Mouse (Mus musculus): Measurements from ENCODE around the gene Exog. TPM values are rescaled to one million over a fixed set of nuclear protein-coding genes. Genes with fewer than 3 reads are reported as not detected.

Exog gene
- polyA plus RNA-seq, 1 experiment from 2014 or later = 23.2 TPM

GRCm38 (mm10) chr9:119438065-119438464, 6.7 kb upstream of the Exog start:
- WGBS = 91% methylated on average over 12 of the region's 12 CpGs
- no peak overlapping the region for H3K4me3 ChIP-seq (ENCODE audit: low read depth, low read length)

GRCm38 (mm10) chr9:119438498-119439000, 6.2 kb upstream of the Exog start:
- no peaks in the 10 kb centered on the region for H3K4me1 ChIP-seq (replicated peaks; ENCODE audit: control insufficient read depth, insufficient read depth, low read length)
- H3K9ac ChIP-seq (ENCODE audit: low read length) = no peak overlapping the region
- H3K36me3 ChIP-seq (ENCODE audit: control insufficient read depth, insufficient read depth, low read length) = peaks cover 42% of the 10 kb centered on the region
- WGBS = 89% methylated on average over 9 of the region's 9 CpGs
- no peak overlapping the region for H3K4me2 ChIP-seq (ENCODE audit: low read length)
- H3K27ac ChIP-seq (ENCODE audit: low read depth) = no peak overlapping the region
- DNase-seq (ENCODE audit: low spot score) = no peak
- H3K4me3 ChIP-seq (ENCODE audit: low read depth, low read length) = no peak overlapping the region
- ATAC-seq (replicated peaks; ENCODE audit: low FRiP score, low TSS enrichment, low read depth) = no peak
- no peaks in the 10 kb centered on the region for H3K9me3 ChIP-seq (ENCODE audit: control insufficient read depth, low read length)
- no peaks in the 10 kb centered on the region for H3K27me3 ChIP-seq (replicated peaks; ENCODE audit: control insufficient read depth, insufficient read depth, low read length)

More at GRCm38 (mm10) chr9:119438065-119438464, 6.7 kb upstream of the Exog start:
- no peaks in the 10 kb centered on the region for H3K27me3 ChIP-seq (replicated peaks; ENCODE audit: control insufficient read depth, insufficient read depth, low read length)
- no peaks in the 10 kb centered on the region for H3K9me3 ChIP-seq (ENCODE audit: control insufficient read depth, low read length)
- peaks cover 47% of the 10 kb centered on the region for H3K36me3 ChIP-seq (ENCODE audit: control insufficient read depth, insufficient read depth, low read length)
- no peaks in the 10 kb centered on the region for H3K4me1 ChIP-seq (replicated peaks; ENCODE audit: control insufficient read depth, insufficient read depth, low read length)
- ATAC-seq (replicated peaks; ENCODE audit: low FRiP score, low TSS enrichment, low read depth) = no peak
- no peak overlapping the region for H3K27ac ChIP-seq (ENCODE audit: low read depth)
- no peak for DNase-seq (ENCODE audit: low spot score)
- H3K9ac ChIP-seq (ENCODE audit: low read length) = no peak overlapping the region
- no peak overlapping the region for H3K4me2 ChIP-seq (ENCODE audit: low read length)

GRCm38 (mm10) chr9:119445737-119446136, 994 bp downstream of the Exog start:
- peak overlapping the region; percentile 79 for H3K9ac ChIP-seq (ENCODE audit: low read length)
- no peak for ATAC-seq (replicated peaks; ENCODE audit: low FRiP score, low TSS enrichment, low read depth)
- H3K4me3 ChIP-seq (ENCODE audit: low read depth, low read length) = peak overlapping the region; percentile 64
- no peak for DNase-seq (ENCODE audit: low spot score)
- H3K27me3 ChIP-seq (replicated peaks; ENCODE audit: control insufficient read depth, insufficient read depth, low read length) = no peaks in the 10 kb centered on the region
- 34% methylated on average over 6 of the region's 6 CpGs for WGBS
- peaks cover 9% of the 10 kb centered on the region for H3K4me1 ChIP-seq (replicated peaks; ENCODE audit: control insufficient read depth, insufficient read depth, low read length)
- H3K36me3 ChIP-seq (ENCODE audit: control insufficient read depth, insufficient read depth, low read length) = peaks cover 41% of the 10 kb centered on the region
- peak overlapping the region; percentile 94 for H3K4me2 ChIP-seq (ENCODE audit: low read length)
- H3K9me3 ChIP-seq (ENCODE audit: control insufficient read depth, low read length) = no peaks in the 10 kb centered on the region
- H3K27ac ChIP-seq (ENCODE audit: low read depth) = no peak overlapping the region

- Histone ChIP-seq H3K4me2 (ENCODE audit: low read length) (no peak overlapping the region), H3K9me3 (ENCODE audit: control insufficient read depth, low read length) (no peaks in the 10 kb centered on the region), H3K4me3 (ENCODE audit: low read depth, low read length) (no peak overlapping the region), H3K27me3 (replicated peaks; ENCODE audit: control insufficient read depth, insufficient read depth, low read length) (no peaks in the 10 kb centered on the region), H3K36me3 (ENCODE audit: control insufficient read depth, insufficient read depth, low read length) (peaks cover 56% of the 10 kb centered on the region), H3K27ac (ENCODE audit: low read depth) (no peak overlapping the region), H3K9ac (ENCODE audit: low read length) (no peak overlapping the region), H3K4me1 (replicated peaks; ENCODE audit: control insufficient read depth, insufficient read depth, low read length) (no peaks in the 10 kb centered on the region)
- 89% methylated on average over 14 of the region's 14 CpGs for WGBS
- DNase-seq (ENCODE audit: low spot score) (no peak), ATAC-seq (replicated peaks; ENCODE audit: low FRiP score, low TSS enrichment, low read depth) (no peak)
Measured at GRCm38 (mm10) chr9:119455967-119456366, 11.2 kb downstream of the Exog start.

- WGBS = 87% methylated on average over 14 of the region's 14 CpGs
- Histone ChIP-seq H3K36me3 (ENCODE audit: control insufficient read depth, insufficient read depth, low read length) (peaks cover 48% of the 10 kb centered on the region), H3K4me2 (ENCODE audit: low read length) (no peak overlapping the region), H3K4me1 (replicated peaks; ENCODE audit: control insufficient read depth, insufficient read depth, low read length) (no peaks in the 10 kb centered on the region), H3K27me3 (replicated peaks; ENCODE audit: control insufficient read depth, insufficient read depth, low read length) (no peaks in the 10 kb centered on the region), H3K9me3 (ENCODE audit: control insufficient read depth, low read length) (no peaks in the 10 kb centered on the region), H3K4me3 (ENCODE audit: low read depth, low read length) (no peak overlapping the region), H3K27ac (ENCODE audit: low read depth) (no peak overlapping the region), H3K9ac (ENCODE audit: low read length) (no peak overlapping the region)
- DNase-seq (ENCODE audit: low spot score) (no peak), ATAC-seq (replicated peaks; ENCODE audit: low FRiP score, low TSS enrichment, low read depth) (no peak)
Measured at GRCm38 (mm10) chr9:119457122-119457521, 12.4 kb downstream of the Exog start.

- no peak overlapping the region for H3K9ac ChIP-seq (ENCODE audit: low read length)
- no peak overlapping the region for H3K27ac ChIP-seq (ENCODE audit: low read depth)
- peak; percentile 76 for DNase-seq (ENCODE audit: low spot score)
- no peak overlapping the region for H3K4me2 ChIP-seq (ENCODE audit: low read length)
- WGBS = 52% methylated on average over 8 of the region's 8 CpGs
- H3K9me3 ChIP-seq (ENCODE audit: control insufficient read depth, low read length) = no peaks in the 10 kb centered on the region
- no peaks in the 10 kb centered on the region for H3K27me3 ChIP-seq (replicated peaks; ENCODE audit: control insufficient read depth, insufficient read depth, low read length)
- H3K36me3 ChIP-seq (ENCODE audit: control insufficient read depth, insufficient read depth, low read length) = peaks cover 58% of the 10 kb centered on the region
- H3K4me1 ChIP-seq (replicated peaks; ENCODE audit: control insufficient read depth, insufficient read depth, low read length) = no peaks in the 10 kb centered on the region
- no peak overlapping the region for H3K4me3 ChIP-seq (ENCODE audit: low read depth, low read length)
- ATAC-seq (replicated peaks; ENCODE audit: low FRiP score, low TSS enrichment, low read depth) = no peak
Measured at GRCm38 (mm10) chr9:119460410-119460809, 15.7 kb downstream of the Exog start.

GRCm38 (mm10) chr9:119465056-119465455, 20.3 kb downstream of the Exog start:
- H3K36me3 ChIP-seq (ENCODE audit: control insufficient read depth, insufficient read depth, low read length) = peaks cover 61% of the 10 kb centered on the region
- WGBS = 89% methylated on average over 6 of the region's 6 CpGs

GRCm38 (mm10) chr9:119465595-119465994, 20.9 kb downstream of the Exog start:
- no peaks in the 10 kb centered on the region for H3K27me3 ChIP-seq (replicated peaks; ENCODE audit: control insufficient read depth, insufficient read depth, low read length)
- peaks cover 61% of the 10 kb centered on the region for H3K36me3 ChIP-seq (ENCODE audit: control insufficient read depth, insufficient read depth, low read length)
- no peak overlapping the region for H3K27ac ChIP-seq (ENCODE audit: low read depth)
- no peak overlapping the region for H3K9ac ChIP-seq (ENCODE audit: low read length)
- H3K9me3 ChIP-seq (ENCODE audit: control insufficient read depth, low read length) = no peaks in the 10 kb centered on the region
- ATAC-seq (replicated peaks; ENCODE audit: low FRiP score, low TSS enrichment, low read depth) (no peak), DNase-seq (ENCODE audit: low spot score) (no peak)
- no peak overlapping the region for H3K4me3 ChIP-seq (ENCODE audit: low read depth, low read length)
- no peak overlapping the region for H3K4me2 ChIP-seq (ENCODE audit: low read length)
- WGBS = 76% methylated on average over 7 of the region's 7 CpGs
- H3K4me1 ChIP-seq (replicated peaks; ENCODE audit: control insufficient read depth, insufficient read depth, low read length) = no peaks in the 10 kb centered on the region

More at GRCm38 (mm10) chr9:119465056-119465455, 20.3 kb downstream of the Exog start:
- no peak overlapping the region for H3K4me3 ChIP-seq (ENCODE audit: low read depth, low read length)
- H3K27ac ChIP-seq (ENCODE audit: low read depth) = no peak overlapping the region
- DNase-seq (ENCODE audit: low spot score) = no peak
- H3K4me1 ChIP-seq (replicated peaks; ENCODE audit: control insufficient read depth, insufficient read depth, low read length) = no peaks in the 10 kb centered on the region
- H3K9ac ChIP-seq (ENCODE audit: low read length) = no peak overlapping the region
- ATAC-seq (replicated peaks; ENCODE audit: low FRiP score, low TSS enrichment, low read depth) = no peak
- no peaks in the 10 kb centered on the region for H3K27me3 ChIP-seq (replicated peaks; ENCODE audit: control insufficient read depth, insufficient read depth, low read length)
- H3K4me2 ChIP-seq (ENCODE audit: low read length) = no peak overlapping the region
- no peaks in the 10 kb centered on the region for H3K9me3 ChIP-seq (ENCODE audit: control insufficient read depth, low read length)

GRCm38 (mm10) chr9:119469691-119470353, 25.1 kb downstream of the Exog start:
- no peak overlapping the region for H3K4me3 ChIP-seq (ENCODE audit: low read depth, low read length)
- H3K4me2 ChIP-seq (ENCODE audit: low read length) = no peak overlapping the region
- H3K27me3 ChIP-seq (replicated peaks; ENCODE audit: control insufficient read depth, insufficient read depth, low read length) = no peaks in the 10 kb centered on the region
- H3K9ac ChIP-seq (ENCODE audit: low read length) = no peak overlapping the region
- H3K27ac ChIP-seq (ENCODE audit: low read depth) = no peak overlapping the region
- H3K4me1 ChIP-seq (replicated peaks; ENCODE audit: control insufficient read depth, insufficient read depth, low read length) = no peaks in the 10 kb centered on the region
- H3K9me3 ChIP-seq (ENCODE audit: control insufficient read depth, low read length) = no peaks in the 10 kb centered on the region
- H3K36me3 ChIP-seq (ENCODE audit: control insufficient read depth, insufficient read depth, low read length) = peaks cover 31% of the 10 kb centered on the region
- DNase-seq (ENCODE audit: low spot score) (no peak), ATAC-seq (replicated peaks; ENCODE audit: low FRiP score, low TSS enrichment, low read depth) (no peak)
- 69% methylated on average over 8 of the region's 8 CpGs for WGBS

Measured in intestine, embryonic 14.5 days (tissue).